Mouse (Mus musculus): ENCODE measurements around the gene Lgsn. TPM values are rescaled to one million over a fixed set of nuclear protein-coding genes. Genes with fewer than 3 reads are reported as not detected.

Gene Lgsn
- polyA plus RNA-seq, 1 experiment from 2014 or later = not detected

DNA sequence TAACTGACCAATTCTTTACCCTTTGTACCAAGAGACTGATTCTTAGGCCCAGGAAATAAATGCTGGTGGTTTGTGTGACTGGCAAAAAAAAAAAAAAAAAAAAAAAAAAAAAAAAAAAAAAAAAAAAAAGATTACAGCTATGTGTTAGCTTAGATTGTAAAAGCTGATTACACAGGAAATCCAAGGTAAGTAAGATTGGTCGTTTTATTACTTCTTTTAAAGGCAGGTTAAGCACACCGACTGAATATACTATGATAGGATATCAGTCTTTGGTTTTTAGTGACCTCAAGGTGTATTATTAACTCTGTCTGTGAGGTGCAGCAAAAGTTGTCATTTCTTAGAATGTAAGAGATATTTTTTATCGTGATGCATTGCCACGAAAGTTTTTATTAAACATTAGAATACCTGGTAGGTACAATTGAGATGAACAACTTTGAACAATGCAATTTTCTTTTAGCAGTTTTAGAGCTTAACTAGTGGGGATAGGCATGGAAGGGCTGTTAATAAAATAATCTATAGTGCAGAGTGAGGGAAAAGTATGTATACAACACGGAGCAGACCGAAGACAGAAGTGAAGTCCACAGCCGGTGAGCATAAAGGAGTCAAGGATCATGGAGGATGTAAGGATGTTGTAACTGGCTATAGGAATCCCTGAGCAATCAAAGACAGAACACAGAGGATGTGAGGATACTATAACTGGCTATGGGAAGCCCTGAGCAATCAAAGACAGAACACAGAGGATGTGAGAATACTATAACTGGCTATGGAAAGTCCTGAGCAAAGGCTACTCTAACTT lies 10.7 kb upstream of the Lgsn start:
- no peaks in the 10 kb centered on the region for H3K36me3 ChIP-seq
- H3K27me3 ChIP-seq = no peaks in the 10 kb centered on the region
- H3K4me3 ChIP-seq = no peak overlapping the region
- H3K4me1 ChIP-seq = no peaks in the 10 kb centered on the region
- H3K4me2 ChIP-seq = no peak overlapping the region
- ATAC-seq (ENCODE audit: borderline replicate concordance, extremely low read depth, low FRiP score, low TSS enrichment) = no peak
- H3K9ac ChIP-seq = no peak overlapping the region
- no peaks in the 10 kb centered on the region for H3K9me3 ChIP-seq
- H3K27ac ChIP-seq = no peak overlapping the region
- WGBS = 74% methylated on average over 7 of the region's 7 CpGs

- no peaks in the 10 kb centered on the region for H3K27me3 ChIP-seq
- H3K4me3 ChIP-seq = no peak overlapping the region
- no peaks in the 10 kb centered on the region for H3K9me3 ChIP-seq
- WGBS = 53% methylated on average over 3 of the region's 3 CpGs
- no peaks in the 10 kb centered on the region for H3K4me1 ChIP-seq
- no peak for ATAC-seq (ENCODE audit: borderline replicate concordance, extremely low read depth, low FRiP score, low TSS enrichment)
- H3K27ac ChIP-seq = no peak overlapping the region
- H3K36me3 ChIP-seq = no peaks in the 10 kb centered on the region
- H3K4me2 ChIP-seq = no peak overlapping the region
- no peak overlapping the region for H3K9ac ChIP-seq
Observed at GRCm38 (mm10) chr1:31175401-31175800, 800 bp upstream of the Lgsn start.

GRCm38 (mm10) chr1:31178264-31178663 lies 2.1 kb downstream of the Lgsn start:
- H3K9me3 ChIP-seq = no peaks in the 10 kb centered on the region
- no peaks in the 10 kb centered on the region for H3K27me3 ChIP-seq
- no peak for ATAC-seq (ENCODE audit: borderline replicate concordance, extremely low read depth, low FRiP score, low TSS enrichment)
- H3K4me1 ChIP-seq = no peaks in the 10 kb centered on the region
- H3K4me2 ChIP-seq = no peak overlapping the region
- no peak overlapping the region for H3K4me3 ChIP-seq
- H3K27ac ChIP-seq = no peak overlapping the region
- 52% methylated on average over 1 of the region's 1 CpGs for WGBS
- H3K36me3 ChIP-seq = no peaks in the 10 kb centered on the region
- H3K9ac ChIP-seq = no peak overlapping the region

DNA sequence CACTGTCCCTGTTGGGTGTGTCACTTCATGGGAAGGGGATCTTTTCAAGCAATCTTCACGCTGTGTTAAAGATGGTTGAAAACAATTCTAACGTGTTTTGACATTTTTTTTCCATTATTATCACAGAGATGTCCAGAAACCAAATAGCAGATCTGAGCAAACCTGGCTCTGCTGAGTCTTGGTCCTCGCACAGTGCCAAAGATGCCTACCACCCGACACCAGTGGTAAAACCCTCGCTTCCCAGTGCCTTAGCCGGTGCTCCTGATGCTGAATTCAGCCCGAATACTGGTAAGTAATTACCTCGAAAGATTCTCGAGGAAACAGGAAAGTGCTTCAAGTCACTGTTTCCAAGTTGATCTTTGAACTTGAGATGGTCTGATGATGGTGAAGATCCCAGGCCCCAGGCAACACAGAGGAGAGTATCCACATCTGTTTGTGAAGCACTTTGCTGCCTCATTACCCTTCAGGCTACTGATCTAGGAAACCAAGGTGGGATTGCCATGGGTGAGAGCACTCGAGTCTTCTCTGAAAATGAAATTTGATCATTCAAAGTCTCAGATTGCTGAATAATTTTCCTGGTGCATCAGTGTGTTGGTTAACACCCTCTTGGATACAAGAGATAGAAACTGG lies 14.2 kb downstream of the Lgsn start:
- no peak overlapping the region for H3K9ac ChIP-seq
- H3K9me3 ChIP-seq = no peaks in the 10 kb centered on the region
- H3K4me3 ChIP-seq = no peak overlapping the region
- H3K27me3 ChIP-seq = no peaks in the 10 kb centered on the region
- 76% methylated on average over 10 of the region's 10 CpGs for WGBS
- no peaks in the 10 kb centered on the region for H3K4me1 ChIP-seq
- no peak overlapping the region for H3K4me2 ChIP-seq
- no peaks in the 10 kb centered on the region for H3K36me3 ChIP-seq
- ATAC-seq (ENCODE audit: borderline replicate concordance, extremely low read depth, low FRiP score, low TSS enrichment) = no peak
- no peak overlapping the region for H3K27ac ChIP-seq

DNA sequence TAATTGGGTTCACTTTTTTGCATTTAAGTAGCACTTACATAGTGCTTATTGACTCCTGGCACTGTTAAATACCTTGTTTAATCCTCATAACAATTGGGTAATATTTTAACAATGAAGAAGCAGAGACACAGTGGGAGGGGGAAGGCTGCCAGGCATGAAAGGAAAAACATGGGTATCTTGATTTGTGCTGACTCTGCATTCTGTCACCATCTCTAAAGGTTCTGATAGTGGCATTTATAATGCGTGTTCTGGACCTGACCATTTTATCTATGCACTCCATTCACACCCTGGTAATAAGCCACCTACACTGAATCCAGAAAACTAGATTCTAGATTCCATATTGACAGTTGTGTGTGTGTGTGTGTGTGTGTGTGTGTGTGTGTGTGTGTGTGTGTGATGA lies 19.4 kb downstream of the Lgsn start:
- H3K4me1 ChIP-seq = no peaks in the 10 kb centered on the region
- no peak for ATAC-seq (ENCODE audit: borderline replicate concordance, extremely low read depth, low FRiP score, low TSS enrichment)
- no peak overlapping the region for H3K27ac ChIP-seq
- H3K27me3 ChIP-seq = no peaks in the 10 kb centered on the region
- no peak overlapping the region for H3K4me3 ChIP-seq
- H3K9ac ChIP-seq = no peak overlapping the region
- no peak overlapping the region for H3K4me2 ChIP-seq
- 71% methylated on average over 1 of the region's 1 CpGs for WGBS
- no peaks in the 10 kb centered on the region for H3K36me3 ChIP-seq
- no peaks in the 10 kb centered on the region for H3K9me3 ChIP-seq

GRCm38 (mm10) chr1:31196959-31197358 lies 20.8 kb downstream of the Lgsn start:
- Histone ChIP-seq H3K4me3 (no peak overlapping the region), H3K27ac (no peak overlapping the region), H3K27me3 (no peaks in the 10 kb centered on the region), H3K9me3 (no peaks in the 10 kb centered on the region), H3K4me1 (no peaks in the 10 kb centered on the region), H3K9ac (no peak overlapping the region), H3K36me3 (no peaks in the 10 kb centered on the region), H3K4me2 (no peak overlapping the region)
- no peak for ATAC-seq (ENCODE audit: borderline replicate concordance, extremely low read depth, low FRiP score, low TSS enrichment)
- WGBS = 97% methylated on average over 3 of the region's 3 CpGs

DNA sequence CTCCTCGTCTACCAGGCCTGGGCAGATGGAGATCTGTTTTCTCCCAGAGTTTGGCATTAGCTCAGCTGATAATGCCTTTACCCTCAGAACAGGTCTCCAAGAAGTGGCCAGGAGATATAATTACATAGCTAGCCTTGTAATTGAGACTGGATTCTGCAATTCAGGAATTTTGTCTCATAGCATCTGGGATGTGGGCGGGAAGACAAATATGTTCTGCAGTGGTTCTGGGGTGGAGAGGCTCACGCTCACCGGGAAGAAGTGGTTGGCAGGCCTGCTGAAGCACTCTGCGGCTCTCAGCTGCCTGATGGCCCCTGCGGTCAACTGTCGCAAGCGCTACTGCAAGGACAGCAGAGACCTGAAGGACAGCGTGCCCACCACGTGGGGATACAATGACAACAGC lies 27.6 kb downstream of the Lgsn start:
- Histone ChIP-seq H3K4me3 (no peak overlapping the region), H3K27me3 (no peaks in the 10 kb centered on the region), H3K4me2 (no peak overlapping the region), H3K36me3 (no peaks in the 10 kb centered on the region), H3K4me1 (no peaks in the 10 kb centered on the region), H3K27ac (no peak overlapping the region), H3K9me3 (no peaks in the 10 kb centered on the region), H3K9ac (no peak overlapping the region)
- 78% methylated on average over 10 of the region's 10 CpGs for WGBS
- no peak for ATAC-seq (ENCODE audit: borderline replicate concordance, extremely low read depth, low FRiP score, low TSS enrichment)

DNA sequence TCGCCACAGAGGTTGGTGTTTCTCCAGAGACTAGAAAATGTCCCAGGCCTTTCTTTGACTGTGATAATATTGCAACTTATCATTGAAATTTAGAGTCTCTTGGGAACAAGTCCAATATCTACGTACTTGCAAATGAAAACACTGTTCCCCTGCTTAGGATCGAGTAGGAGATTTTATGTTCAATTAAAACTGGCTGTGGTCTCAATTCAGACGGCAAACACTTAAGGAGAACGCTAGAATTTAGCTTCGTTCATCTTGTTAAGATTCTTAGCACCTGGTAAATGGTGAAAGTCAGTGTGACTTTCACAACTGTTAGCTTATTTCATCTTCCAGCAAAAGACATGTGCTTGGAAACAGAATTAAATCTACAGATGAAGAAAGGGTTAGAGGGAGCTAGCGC lies 29.1 kb downstream of the Lgsn start:
- H3K36me3 ChIP-seq = no peaks in the 10 kb centered on the region
- no peak for ATAC-seq (ENCODE audit: borderline replicate concordance, extremely low read depth, low FRiP score, low TSS enrichment)
- H3K27me3 ChIP-seq = no peaks in the 10 kb centered on the region
- H3K4me2 ChIP-seq = no peak overlapping the region
- H3K9ac ChIP-seq = no peak overlapping the region
- no peak overlapping the region for H3K27ac ChIP-seq
- H3K4me1 ChIP-seq = no peaks in the 10 kb centered on the region
- no peaks in the 10 kb centered on the region for H3K9me3 ChIP-seq
- WGBS = 67% methylated on average over 7 of the region's 7 CpGs
- no peak overlapping the region for H3K4me3 ChIP-seq

GRCm38 (mm10) chr1:31205770-31206169 lies 29.6 kb downstream of the Lgsn start:
- Histone ChIP-seq H3K9me3 (no peaks in the 10 kb centered on the region), H3K4me3 (no peak overlapping the region), H3K36me3 (no peaks in the 10 kb centered on the region), H3K9ac (no peak overlapping the region), H3K27me3 (no peaks in the 10 kb centered on the region), H3K4me1 (no peaks in the 10 kb centered on the region), H3K4me2 (no peak overlapping the region), H3K27ac (no peak overlapping the region)
- WGBS = 60% methylated on average over 3 of the region's 3 CpGs
- ATAC-seq (ENCODE audit: borderline replicate concordance, extremely low read depth, low FRiP score, low TSS enrichment) = no peak

DNA sequence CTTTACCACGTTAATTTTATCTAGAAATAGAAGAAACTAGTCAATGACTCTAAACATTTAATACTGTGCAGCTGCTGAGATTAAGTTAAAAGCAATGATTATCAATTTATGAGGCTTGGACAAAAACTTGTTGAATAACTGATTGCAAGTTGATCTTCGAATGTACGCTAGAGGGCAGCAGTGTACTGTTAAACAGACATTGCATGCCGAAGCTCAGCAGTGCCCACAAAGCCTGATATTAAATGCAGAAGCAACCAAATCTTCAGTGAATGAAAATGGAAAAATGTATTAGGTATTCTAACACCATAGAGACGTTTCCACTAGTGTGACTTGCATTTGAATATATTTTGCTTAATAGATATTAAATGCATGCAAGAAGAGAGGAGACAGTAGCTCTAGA lies 33.9 kb downstream of the Lgsn start:
- under 1% methylated on average over 5 of the region's 5 CpGs for WGBS
- Histone ChIP-seq H3K4me3 (no peak overlapping the region), H3K36me3 (no peaks in the 10 kb centered on the region), H3K27ac (no peak overlapping the region), H3K4me1 (no peaks in the 10 kb centered on the region), H3K9ac (no peak overlapping the region), H3K4me2 (no peak overlapping the region), H3K27me3 (no peaks in the 10 kb centered on the region), H3K9me3 (no peaks in the 10 kb centered on the region)
- no peak for ATAC-seq (ENCODE audit: borderline replicate concordance, extremely low read depth, low FRiP score, low TSS enrichment)

DNA sequence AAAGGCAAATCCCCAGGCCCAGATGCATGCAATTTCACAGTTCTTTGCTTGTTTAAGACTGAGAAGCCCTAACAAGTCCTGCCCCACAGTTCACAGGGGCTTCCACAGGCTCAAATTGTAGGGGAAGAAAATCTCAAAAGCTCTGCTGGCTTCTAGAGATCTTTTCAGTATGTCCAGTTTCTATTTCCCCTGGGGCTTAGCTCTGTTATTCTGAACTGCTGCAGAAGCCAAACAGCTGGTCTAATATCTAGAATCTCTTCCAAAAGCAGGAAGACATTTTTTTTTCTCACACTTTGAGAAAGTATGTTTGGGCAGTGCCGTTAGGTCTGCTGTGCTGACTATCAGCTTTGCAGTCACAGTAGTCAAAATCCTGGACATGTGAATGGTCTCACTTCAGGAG lies 38.6 kb downstream of the Lgsn start:
- ATAC-seq (ENCODE audit: borderline replicate concordance, extremely low read depth, low FRiP score, low TSS enrichment) = no peak
- WGBS = 10% methylated on average over 1 of the region's 1 CpGs
- no peak overlapping the region for H3K4me3 ChIP-seq

DNA sequence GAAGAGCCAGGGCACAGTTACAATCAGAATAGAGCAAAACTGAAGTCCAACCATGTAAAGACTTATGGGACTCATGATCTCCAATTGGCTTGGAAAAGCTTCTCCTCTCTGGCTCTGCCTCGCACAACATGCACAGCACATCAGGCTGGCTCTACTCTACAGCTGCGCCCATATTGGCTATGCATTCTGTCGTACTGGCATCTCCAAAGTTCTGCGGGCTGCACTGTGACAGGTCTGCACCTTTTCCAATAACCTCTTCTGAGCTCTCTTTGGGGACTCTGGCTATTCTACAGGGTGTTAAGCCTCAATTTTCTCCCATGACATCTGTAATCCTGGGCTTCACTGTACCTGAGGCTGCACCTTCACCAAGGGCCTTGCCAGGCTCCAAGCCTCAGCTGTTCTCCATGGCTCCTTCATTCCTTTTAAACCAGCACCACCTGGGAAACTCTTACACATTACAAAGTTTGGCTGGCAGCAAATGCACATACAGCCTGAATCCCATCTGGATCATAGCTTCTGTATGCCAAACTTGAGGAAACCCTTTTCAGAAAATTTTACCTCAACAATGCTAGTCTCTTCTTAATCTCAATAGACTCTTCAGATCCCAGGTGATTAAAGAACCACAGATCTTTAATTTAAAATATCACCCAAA lies 44.5 kb downstream of the Lgsn start:
- no peak overlapping the region for H3K27ac ChIP-seq
- no peaks in the 10 kb centered on the region for H3K36me3 ChIP-seq
- no peak overlapping the region for H3K9ac ChIP-seq
- H3K27me3 ChIP-seq = no peaks in the 10 kb centered on the region
- WGBS = 93% methylated on average over 4 of the region's 4 CpGs
- no peak for ATAC-seq (ENCODE audit: borderline replicate concordance, extremely low read depth, low FRiP score, low TSS enrichment)
- no peaks in the 10 kb centered on the region for H3K9me3 ChIP-seq
- no peaks in the 10 kb centered on the region for H3K4me1 ChIP-seq
- no peak overlapping the region for H3K4me3 ChIP-seq
- no peak overlapping the region for H3K4me2 ChIP-seq

More for the DNA sequence above, 38.6 kb downstream of the Lgsn start:
- no peak overlapping the region for H3K4me2 ChIP-seq
- no peaks in the 10 kb centered on the region for H3K27me3 ChIP-seq
- no peak overlapping the region for H3K9ac ChIP-seq
- no peaks in the 10 kb centered on the region for H3K36me3 ChIP-seq
- no peaks in the 10 kb centered on the region for H3K4me1 ChIP-seq
- no peaks in the 10 kb centered on the region for H3K9me3 ChIP-seq
- no peak overlapping the region for H3K27ac ChIP-seq
